Mouse (Mus musculus): ENCODE measurements around the gene Pck2. TPM values are rescaled to one million over a fixed set of nuclear protein-coding genes. Genes with fewer than 3 reads are reported as not detected.

Gene Pck2
- polyA plus RNA-seq, 1 experiment from 2014 or later, result 66.0 TPM

- H3K27me3 ChIP-seq (ENCODE audit: insufficient read depth, low read length), result no peaks in the 10 kb centered on the region
- H3K4me1 ChIP-seq (ENCODE audit: insufficient read depth, low read length), result peaks cover 7% of the 10 kb centered on the region; the same call in 1 of the 2 replicates
- no peak overlapping the region for H3K9ac ChIP-seq (replicated peaks; ENCODE audit: low read length)
- ATAC-seq (ENCODE audit: low FRiP score, low TSS enrichment), result no peak
- no peaks in the 10 kb centered on the region for H3K9me3 ChIP-seq (ENCODE audit: low read length)
- H3K4me2 ChIP-seq (replicated peaks; ENCODE audit: low read depth, low read length), result no peak overlapping the region
- H3K4me3 ChIP-seq (ENCODE audit: low read length), result no peak overlapping the region
- no peak overlapping the region for H3K27ac ChIP-seq (ENCODE audit: low read length)
- 0 out of 2 replicates have a peak, but pooled peaks cover 6% of the 10 kb centered on the region for H3K36me3 ChIP-seq (ENCODE audit: insufficient read depth, low read length)
Observed at GRCm38 (mm10) chr14:55554635-55555034, 14.6 kb downstream of the Pck2 start.

- Histone ChIP-seq H3K27ac (ENCODE audit: low read length) (no peak overlapping the region), H3K27me3 (ENCODE audit: insufficient read depth, low read length) (no peaks in the 10 kb centered on the region), H3K4me1 (ENCODE audit: insufficient read depth, low read length) (peaks cover 7% of the 10 kb centered on the region; the same call in 1 of the 2 replicates), H3K36me3 (ENCODE audit: insufficient read depth, low read length) (no peaks in the 10 kb centered on the region), H3K4me2 (replicated peaks; ENCODE audit: low read depth, low read length) (no peak overlapping the region), H3K9me3 (ENCODE audit: low read length) (no peaks in the 10 kb centered on the region), H3K4me3 (ENCODE audit: low read length) (no peak overlapping the region), H3K9ac (replicated peaks; ENCODE audit: low read length) (no peak overlapping the region)
- WGBS, result 90% methylated on average over 3 of the region's 3 CpGs
- no peak for ATAC-seq (ENCODE audit: low FRiP score, low TSS enrichment)
Observed at GRCm38 (mm10) chr14:55555788-55556187, 15.7 kb downstream of the Pck2 start.

- Histone ChIP-seq H3K36me3 (ENCODE audit: insufficient read depth, low read length) (no peaks in the 10 kb centered on the region), H3K4me3 (ENCODE audit: low read length) (no peak overlapping the region), H3K4me1 (ENCODE audit: insufficient read depth, low read length) (peaks cover 18% of the 10 kb centered on the region), H3K9me3 (ENCODE audit: low read length) (no peaks in the 10 kb centered on the region), H3K27ac (ENCODE audit: low read length) (peak overlapping the region; percentile 85), H3K9ac (replicated peaks; ENCODE audit: low read length) (no peak overlapping the region), H3K4me2 (replicated peaks; ENCODE audit: low read depth, low read length) (no peak overlapping the region), H3K27me3 (ENCODE audit: insufficient read depth, low read length) (no peaks in the 10 kb centered on the region)
- WGBS, result 24% methylated on average over 5 of the region's 5 CpGs
- ATAC-seq (ENCODE audit: low FRiP score, low TSS enrichment), result no peak
Observed at GRCm38 (mm10) chr14:55557003-55557402, 16.9 kb downstream of the Pck2 start.

- H3K4me2 ChIP-seq (replicated peaks; ENCODE audit: low read depth, low read length), result no peak overlapping the region
- no peak overlapping the region for H3K4me3 ChIP-seq (ENCODE audit: low read length)
- H3K4me1 ChIP-seq (ENCODE audit: insufficient read depth, low read length), result peaks cover 19% of the 10 kb centered on the region
- no peaks in the 10 kb centered on the region for H3K36me3 ChIP-seq (ENCODE audit: insufficient read depth, low read length)
- H3K27ac ChIP-seq (ENCODE audit: low read length), result peak overlapping the region; percentile 85
- 75% methylated on average over 3 of the region's 3 CpGs for WGBS
- no peaks in the 10 kb centered on the region for H3K27me3 ChIP-seq (ENCODE audit: insufficient read depth, low read length)
- no peaks in the 10 kb centered on the region for H3K9me3 ChIP-seq (ENCODE audit: low read length)
- no peak for ATAC-seq (ENCODE audit: low FRiP score, low TSS enrichment)
- H3K9ac ChIP-seq (replicated peaks; ENCODE audit: low read length), result no peak overlapping the region
Observed at GRCm38 (mm10) chr14:55557587-55557986, 17.5 kb downstream of the Pck2 start.

- H3K9ac ChIP-seq (replicated peaks; ENCODE audit: low read length), result no peak overlapping the region
- peak overlapping the region; percentile 16; the same call in 1 of the 2 replicates for H3K4me3 ChIP-seq (ENCODE audit: low read length)
Observed at GRCm38 (mm10) chr14:55558740-55559448, 18.8 kb downstream of the Pck2 start.

GRCm38 (mm10) chr14:55559799-55560201, 19.7 kb downstream of the Pck2 start, which contains the start of gene Dcaf11:
Gene Dcaf11, plus strand, starts transcription at chr14:55560006.
- peak; percentile 90 for ATAC-seq (ENCODE audit: low FRiP score, low TSS enrichment)
- Histone ChIP-seq H3K36me3 (ENCODE audit: insufficient read depth, low read length) (peaks cover 10% of the 10 kb centered on the region; the same call in 1 of the 2 replicates), H3K4me1 (ENCODE audit: insufficient read depth, low read length) (peaks cover 19% of the 10 kb centered on the region), H3K9me3 (ENCODE audit: low read length) (no peaks in the 10 kb centered on the region), H3K4me2 (replicated peaks; ENCODE audit: low read depth, low read length) (peak within 1 kb of the TSS; percentile 89), H3K27ac (ENCODE audit: low read length) (peak within 1 kb of the TSS; percentile 96), H3K4me3 (ENCODE audit: low read length) (peak within 1 kb of the TSS; percentile 52), H3K9ac (replicated peaks; ENCODE audit: low read length) (peak within 1 kb of the TSS; percentile 73), H3K27me3 (ENCODE audit: insufficient read depth, low read length) (no peaks in the 10 kb centered on the region)
- 0% methylated on average over 27 of the region's 27 CpGs for WGBS

More at GRCm38 (mm10) chr14:55558740-55559448, 18.8 kb downstream of the Pck2 start:
- H3K36me3 ChIP-seq (ENCODE audit: insufficient read depth, low read length), result peaks cover under 1% of the 10 kb centered on the region; the same call in 1 of the 2 replicates
- 56% methylated on average over 6 of the region's 6 CpGs for WGBS
- H3K27me3 ChIP-seq (ENCODE audit: insufficient read depth, low read length), result no peaks in the 10 kb centered on the region
- H3K4me1 ChIP-seq (ENCODE audit: insufficient read depth, low read length), result peaks cover 19% of the 10 kb centered on the region
- H3K9me3 ChIP-seq (ENCODE audit: low read length), result no peaks in the 10 kb centered on the region
- H3K27ac ChIP-seq (ENCODE audit: low read length), result 0 out of 2 replicates have a peak overlapping the region, but pooled peaks have one; percentile 59
- peak overlapping the region; percentile 89 for H3K4me2 ChIP-seq (replicated peaks; ENCODE audit: low read depth, low read length)
- no peak for ATAC-seq (ENCODE audit: low FRiP score, low TSS enrichment)

GRCm38 (mm10) chr14:55560202-55561073, 20.4 kb downstream of the Pck2 start, which contains the start of gene A730061H03Rik:
Gene A730061H03Rik, minus strand, starts transcription at chr14:55560406.
- Histone ChIP-seq H3K27me3 (ENCODE audit: insufficient read depth, low read length) (no peaks in the 10 kb centered on the region), H3K4me2 (replicated peaks; ENCODE audit: low read depth, low read length) (peak within 1 kb of the TSS; percentile 89), H3K36me3 (ENCODE audit: insufficient read depth, low read length) (peaks cover 16% of the 10 kb centered on the region; the same call in 1 of the 2 replicates), H3K9ac (replicated peaks; ENCODE audit: low read length) (peak within 1 kb of the TSS; percentile 73), H3K9me3 (ENCODE audit: low read length) (no peaks in the 10 kb centered on the region), H3K27ac (ENCODE audit: low read length) (peak within 1 kb of the TSS; percentile 96), H3K4me3 (ENCODE audit: low read length) (peak within 1 kb of the TSS; percentile 52), H3K4me1 (ENCODE audit: insufficient read depth, low read length) (peaks cover 19% of the 10 kb centered on the region)
- under 1% methylated on average over 51 of the region's 51 CpGs for WGBS
- peak; percentile 97 for ATAC-seq (ENCODE audit: low FRiP score, low TSS enrichment)

- 69% methylated on average over 10 of the region's 10 CpGs for WGBS
- no peaks in the 10 kb centered on the region for H3K27me3 ChIP-seq (ENCODE audit: insufficient read depth, low read length)
- no peak overlapping the region for H3K9ac ChIP-seq (replicated peaks; ENCODE audit: low read length)
- peaks cover 19% of the 10 kb centered on the region for H3K4me1 ChIP-seq (ENCODE audit: insufficient read depth, low read length)
- peak overlapping the region; percentile 52 for H3K4me3 ChIP-seq (ENCODE audit: low read length)
- H3K27ac ChIP-seq (ENCODE audit: low read length), result no peak overlapping the region
- H3K4me2 ChIP-seq (replicated peaks; ENCODE audit: low read depth, low read length), result peak overlapping the region; percentile 89
- ATAC-seq (ENCODE audit: low FRiP score, low TSS enrichment), result no peak
- H3K36me3 ChIP-seq (ENCODE audit: insufficient read depth, low read length), result peaks cover 30% of the 10 kb centered on the region
- H3K9me3 ChIP-seq (ENCODE audit: low read length), result no peaks in the 10 kb centered on the region
Observed at GRCm38 (mm10) chr14:55561860-55562259, 21.8 kb downstream of the Pck2 start.

GRCm38 (mm10) chr14:55563249-55563648, 23.2 kb downstream of the Pck2 start:
- peaks cover 42% of the 10 kb centered on the region for H3K36me3 ChIP-seq (ENCODE audit: insufficient read depth, low read length)
- peaks cover 12% of the 10 kb centered on the region for H3K4me1 ChIP-seq (ENCODE audit: insufficient read depth, low read length)
- H3K9me3 ChIP-seq (ENCODE audit: low read length), result no peaks in the 10 kb centered on the region
- H3K4me3 ChIP-seq (ENCODE audit: low read length), result no peak overlapping the region
- 88% methylated on average over 11 of the region's 11 CpGs for WGBS
- H3K27ac ChIP-seq (ENCODE audit: low read length), result no peak overlapping the region
- no peak overlapping the region for H3K4me2 ChIP-seq (replicated peaks; ENCODE audit: low read depth, low read length)
- no peaks in the 10 kb centered on the region for H3K27me3 ChIP-seq (ENCODE audit: insufficient read depth, low read length)
- no peak for ATAC-seq (ENCODE audit: low FRiP score, low TSS enrichment)
- no peak overlapping the region for H3K9ac ChIP-seq (replicated peaks; ENCODE audit: low read length)

All from kidney, embryonic 16.5 days (tissue).